Mouse (Mus musculus): ENCODE measurements around the gene Tbcd.

DNA sequence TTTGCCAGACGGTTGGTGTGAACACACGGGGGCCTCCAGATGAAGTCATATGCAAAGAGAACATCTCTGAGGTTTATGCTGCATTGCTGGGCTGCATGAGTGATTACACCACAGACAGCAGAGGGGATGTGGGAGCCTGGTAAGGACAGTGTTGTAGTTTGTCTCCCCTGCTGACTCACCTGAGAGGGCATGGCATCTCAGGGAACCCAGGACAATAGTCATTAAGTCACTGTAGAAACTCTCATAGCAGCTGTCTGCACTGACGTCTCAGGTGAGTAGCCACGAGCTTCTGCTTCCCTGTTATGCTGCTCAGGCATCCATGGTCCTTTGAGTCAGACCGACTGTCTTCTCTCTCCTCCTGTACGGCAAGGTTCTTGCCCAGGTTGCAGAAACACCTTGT, 145.5 kb downstream of the Tbcd start:
- TF ChIP-seq CTCF (IDR thresholded peaks at IDR 0.05; ENCODE audit: control insufficient read depth, insufficient read depth, insufficient replicate concordance, low read depth, low read length) (no peak), POLR2A (IDR thresholded peaks at IDR 0.05; ENCODE audit: control insufficient read depth, low read depth, low read length) (no peak)

All from testis, adult 2 months (tissue).